Mouse (Mus musculus) limb, embryonic 13.5 days (tissue): Measurements from ENCODE around the gene Taf3. TPM values are rescaled to one million over a fixed set of nuclear protein-coding genes. Genes with fewer than 3 reads are reported as not detected.
A peak's percentile ranks its signal among the peaks of the same experiment; 100 is the strongest.

Source experiments
- ATAC-seq: fragments of 200-750 bp; cut with Nextera tagmentation; 2 replicates; pipeline ENCODE4 v1.8.0; 2017; ENCODE audit warnings: low read depth, moderate number of reproducible peaks, moderate TSS enrichment; ENCODE audit not compliant: low FRiP score
- H3K27ac ChIP-seq: fragments of 300-500 bp; sonication (generic); 2 replicates; pipeline ENCODE4 v1.5.1; 2015; ENCODE audit warnings: inconsistent platforms, mild to moderate bottlenecking, moderate library complexity
- H3K27me3 ChIP-seq: fragments of 300-500 bp; sonication (generic); 2 replicates; pipeline ENCODE4 v1.6.1; 2015; ENCODE audit warnings: mild to moderate bottlenecking, inconsistent platforms
- H3K36me3 ChIP-seq: fragments of 300-500 bp; sonication (generic); 2 replicates; pipeline ENCODE4 v1.6.1; 2015; ENCODE audit warnings: inconsistent platforms, mild to moderate bottlenecking, moderate library complexity
- H3K4me1 ChIP-seq: fragments of 300-500 bp; sonication (generic); 2 replicates; pipeline ENCODE4 v1.6.1; 2015; ENCODE audit warnings: inconsistent platforms
- H3K4me2 ChIP-seq: fragments of 300-500 bp; sonication (generic); replicated peaks from 2 replicates; pipeline ENCODE4 v1.6.1; 2015; ENCODE audit warnings: inconsistent platforms, mild to moderate bottlenecking, moderate library complexity
- H3K4me3 ChIP-seq: fragments of 300-500 bp; sonication (generic); 2 replicates; pipeline ENCODE4 v1.5.1; 2015; ENCODE audit warnings: moderate library complexity, mild to moderate bottlenecking, inconsistent platforms
- H3K9ac ChIP-seq: fragments of 300-500 bp; sonication (generic); 2 replicates; pipeline ENCODE4 v1.6.1; 2015; ENCODE audit warnings: mild to moderate bottlenecking, inconsistent platforms
- H3K9me3 ChIP-seq: fragments of 300-500 bp; sonication (generic); 2 replicates; pipeline ENCODE4 v1.6.1; 2016; ENCODE audit warnings: inconsistent platforms
- WGBS: fragments of 180-500 bp; shearing (Covaris S2); methylation state at CpG from one replicate; pipeline ENCODE4 v1.1.7; 2015; 5-methylcytosine and 5-hydroxymethylcytosine counted together
- polyA plus RNA-seq: library from polyadenylated mRNA; unstranded; fragments of >200 nt; fragmentation: Nextera tagmentation; extraction: Ambion mirVana; gene quantifications from 2 replicates; pipeline ENCODE4 v1.2.1, GENCODE M21; 2015

The Taf3 gene
- 15.2 and 16.5 TPM in 2 replicates for polyA plus RNA-seq

DNA sequence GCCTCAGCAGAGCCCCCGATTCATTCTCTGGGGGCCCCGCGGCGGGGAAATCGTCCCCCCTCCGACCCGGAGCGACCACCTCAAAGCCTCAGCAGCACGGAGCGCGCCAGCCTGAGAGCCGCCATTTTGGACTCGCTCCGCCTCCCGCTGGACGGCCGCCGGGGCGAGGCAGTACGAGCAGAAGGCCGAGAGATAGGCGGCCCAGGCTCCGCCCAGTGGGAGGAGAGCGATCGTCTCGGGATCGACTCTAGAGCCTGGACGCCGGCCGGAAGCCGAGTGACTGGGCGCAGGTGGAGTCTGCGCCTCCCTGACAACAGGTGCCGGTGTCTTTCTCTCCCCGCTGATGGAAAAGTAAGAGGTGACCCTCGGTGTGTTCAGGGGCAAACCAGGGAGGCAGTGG lies at the start of gene Taf3:
TSS of gene Taf3 (minus strand) at position 136 of the 400 bp plus-strand sequence.
- Histone ChIP-seq H3K9me3 (no peaks in the 10 kb centered on the region), H3K4me2 (peak within 1 kb of the TSS; percentile 87), H3K4me3 (peak within 1 kb of the TSS; percentile 94), H3K36me3 (no peaks in the 10 kb centered on the region), H3K9ac (peak within 1 kb of the TSS; percentile 85), H3K27ac (peak within 1 kb of the TSS; percentile 63), H3K4me1 (peaks cover 17% of the 10 kb centered on the region), H3K27me3 (no peaks in the 10 kb centered on the region)
- WGBS, result under 1% methylated on average over 36 of the region's 36 CpGs
- peak; percentile 94 for ATAC-seq

GRCm38 (mm10) chr2:10094327-10095100 lies 46.1 kb upstream of the Taf3 start:
- Histone ChIP-seq H3K4me2 (no peak overlapping the region), H3K9ac (no peak overlapping the region), H3K9me3 (no peaks in the 10 kb centered on the region), H3K4me1 (no peaks in the 10 kb centered on the region), H3K4me3 (no peak overlapping the region), H3K27ac (no peak overlapping the region), H3K27me3 (peaks cover 4% of the 10 kb centered on the region; the same call in 1 of the 2 replicates), H3K36me3 (peaks cover 39% of the 10 kb centered on the region)
- 87% methylated on average over 14 of the region's 14 CpGs for WGBS
- ATAC-seq, result no peak

DNA sequence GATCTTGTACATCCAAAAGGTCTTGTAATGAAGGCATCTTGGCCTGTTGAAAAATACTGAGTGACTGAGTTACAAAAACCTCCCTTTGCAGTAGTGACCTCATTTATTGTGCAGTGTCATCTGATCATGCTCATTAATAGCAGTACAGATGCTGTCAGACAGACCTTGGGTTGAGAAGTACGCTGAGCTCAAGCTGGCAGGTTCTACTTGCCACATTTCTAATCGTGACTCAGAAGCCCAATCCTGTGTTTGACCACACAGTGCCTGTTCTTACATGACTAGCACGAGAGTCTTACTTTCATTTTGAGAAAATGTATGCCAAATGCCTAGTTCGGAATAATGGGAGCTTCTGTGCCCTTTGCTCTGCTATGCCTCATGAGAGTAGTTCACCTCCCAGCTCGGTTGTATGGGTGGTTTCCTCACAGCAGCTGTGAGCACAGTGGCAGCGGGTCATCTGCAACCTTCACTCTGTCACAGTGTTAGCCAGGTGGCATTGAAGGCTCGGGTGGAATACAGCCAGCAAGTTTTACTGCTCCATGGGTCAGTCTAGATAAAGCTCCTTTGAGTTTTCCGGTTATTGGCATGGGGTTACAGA lies 39.0 kb upstream of the Taf3 start:
- no peaks in the 10 kb centered on the region for H3K9me3 ChIP-seq
- WGBS, result 82% methylated on average over 8 of the region's 8 CpGs
- no peak overlapping the region for H3K4me2 ChIP-seq
- no peaks in the 10 kb centered on the region for H3K4me1 ChIP-seq
- H3K4me3 ChIP-seq, result no peak overlapping the region
- peaks cover 70% of the 10 kb centered on the region for H3K36me3 ChIP-seq
- no peak overlapping the region for H3K9ac ChIP-seq
- H3K27ac ChIP-seq, result no peak overlapping the region
- no peak for ATAC-seq
- no peaks in the 10 kb centered on the region for H3K27me3 ChIP-seq

GRCm38 (mm10) chr2:10082737-10083136 lies 34.3 kb upstream of the Taf3 start:
- H3K27me3 ChIP-seq, result no peaks in the 10 kb centered on the region
- no peak overlapping the region for H3K9ac ChIP-seq
- H3K36me3 ChIP-seq, result peaks cover 32% of the 10 kb centered on the region
- H3K4me1 ChIP-seq, result peaks cover 25% of the 10 kb centered on the region
- H3K27ac ChIP-seq, result no peak overlapping the region
- ATAC-seq, result no peak
- H3K9me3 ChIP-seq, result no peaks in the 10 kb centered on the region
- no peak overlapping the region for H3K4me2 ChIP-seq
- WGBS, result 24% methylated on average over 1 of the region's 1 CpGs
- H3K4me3 ChIP-seq, result no peak overlapping the region

GRCm38 (mm10) chr2:10081453-10082080 lies 33.2 kb upstream of the Taf3 start:
- WGBS, result 81% methylated on average over 5 of the region's 5 CpGs
- peaks cover 29% of the 10 kb centered on the region for H3K4me1 ChIP-seq
- H3K9me3 ChIP-seq, result no peaks in the 10 kb centered on the region
- no peak overlapping the region for H3K27ac ChIP-seq
- no peak for ATAC-seq
- peak overlapping the region; percentile 93 for H3K4me3 ChIP-seq
- H3K4me2 ChIP-seq, result peak overlapping the region; percentile 72
- peaks cover 21% of the 10 kb centered on the region for H3K36me3 ChIP-seq
- no peaks in the 10 kb centered on the region for H3K27me3 ChIP-seq
- H3K9ac ChIP-seq, result peak overlapping the region; percentile 43; the same call in 1 of the 2 replicates

DNA sequence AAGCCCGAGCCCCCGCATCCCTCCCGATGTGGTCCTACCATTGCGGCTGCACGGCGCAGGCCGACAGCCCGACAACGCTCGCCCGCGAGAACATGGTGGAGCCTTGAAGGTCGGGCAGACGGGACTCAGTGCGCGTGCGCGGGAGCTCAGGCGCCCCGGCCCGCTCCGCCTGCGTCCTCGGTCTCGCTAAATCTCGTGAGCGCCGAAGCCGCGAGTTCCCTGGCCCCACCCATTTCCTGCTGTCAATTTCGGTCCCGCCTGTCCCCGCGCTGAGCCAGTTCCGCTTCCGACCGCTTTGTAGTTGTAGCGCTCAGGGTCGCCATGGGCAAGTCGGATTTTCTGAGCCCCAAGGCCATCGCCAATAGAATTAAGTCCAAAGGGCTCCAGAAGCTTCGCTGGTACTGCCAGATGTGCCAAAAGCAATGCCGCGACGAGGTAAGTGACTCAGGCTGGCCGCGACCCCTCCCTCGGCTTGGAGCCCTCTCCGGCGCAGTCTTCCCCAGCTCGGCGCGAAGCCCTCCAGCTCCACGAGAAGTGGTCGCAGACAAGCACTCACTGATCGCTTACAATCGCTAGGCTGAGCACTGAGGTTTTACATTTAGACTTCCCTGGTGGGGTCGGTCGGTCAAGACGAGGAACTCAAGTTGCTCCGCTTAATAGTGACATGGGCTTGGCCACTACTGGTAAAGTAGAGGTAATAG lies 32.1 kb upstream of the Taf3 start, which contains the start of the genes Atp5c1 and Kin:
TSS of gene Atp5c1 (minus strand) at position 201 of the 701 bp plus-strand sequence.
TSS of gene Kin (plus strand) at position 284 of the 701 bp plus-strand sequence.
- Histone ChIP-seq H3K27me3 (no peaks in the 10 kb centered on the region), H3K9me3 (no peaks in the 10 kb centered on the region), H3K4me3 (peak within 1 kb of the TSS; percentile 93), H3K4me1 (peaks cover 29% of the 10 kb centered on the region), H3K4me2 (peak within 1 kb of the TSS; percentile 72), H3K36me3 (peaks cover 13% of the 10 kb centered on the region), H3K27ac (peak within 1 kb of the TSS; percentile 87), H3K9ac (peak within 1 kb of the TSS; percentile 99)
- WGBS, result under 1% methylated on average over 61 of the region's 61 CpGs
- peak; percentile 97 for ATAC-seq

DNA sequence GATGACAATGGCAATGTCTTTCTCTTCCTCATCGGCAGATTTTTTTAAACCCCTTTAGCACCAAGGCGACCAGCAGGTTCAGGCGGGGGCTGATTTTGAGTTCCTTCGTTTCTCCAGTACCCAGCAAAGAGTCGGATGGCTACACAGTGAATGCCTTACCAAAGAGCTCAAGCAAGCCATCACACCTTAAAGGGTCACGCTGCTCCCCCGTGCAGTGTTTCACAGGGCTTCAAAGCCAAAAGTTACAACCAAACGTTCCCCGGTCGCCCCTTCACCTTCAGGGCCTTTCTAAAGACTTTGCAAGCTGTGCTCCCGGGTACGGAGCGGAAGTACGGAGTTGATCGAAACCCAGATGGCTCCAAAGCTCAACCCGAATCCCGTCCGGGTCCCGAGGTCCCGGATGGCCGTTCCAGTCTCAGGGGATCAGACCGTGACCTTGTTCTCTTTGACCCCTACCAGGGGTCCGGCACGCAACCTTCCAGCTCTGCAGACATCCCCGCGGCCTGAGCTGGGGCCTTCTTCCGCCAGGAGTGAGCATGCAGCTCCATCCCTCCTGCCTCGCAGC lies 31.4 kb upstream of the Taf3 start:
- under 1% methylated on average over 28 of the region's 28 CpGs for WGBS
- H3K4me2 ChIP-seq, result peak overlapping the region; percentile 71
- ATAC-seq, result no peak

DNA sequence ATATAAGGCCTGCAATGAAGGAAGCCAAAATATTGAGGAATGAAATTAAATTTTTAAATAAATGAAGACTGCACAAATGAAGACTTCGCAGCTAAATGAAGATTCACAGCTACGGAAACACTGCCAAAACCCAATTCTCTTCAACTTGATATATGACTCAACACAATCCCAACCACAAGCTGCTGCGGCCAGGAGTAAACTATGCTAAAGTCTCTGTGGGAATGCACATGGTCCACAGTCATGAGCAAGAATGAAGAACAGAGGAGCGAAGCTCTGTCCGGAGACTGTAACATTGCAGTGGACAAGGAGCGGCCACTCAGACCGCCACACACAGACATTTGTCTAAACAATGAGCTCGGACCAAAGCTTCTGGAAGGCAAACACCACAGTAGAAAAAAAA lies 28.3 kb upstream of the Taf3 start:
- Histone ChIP-seq H3K36me3 (peaks cover 19% of the 10 kb centered on the region), H3K27ac (no peak overlapping the region), H3K9ac (no peak overlapping the region), H3K9me3 (no peaks in the 10 kb centered on the region), H3K4me3 (no peak overlapping the region), H3K27me3 (no peaks in the 10 kb centered on the region), H3K4me1 (peaks cover 32% of the 10 kb centered on the region), H3K4me2 (no peak overlapping the region)
- no peak for ATAC-seq
- WGBS, result 92% methylated on average over 8 of the region's 8 CpGs

More for the DNA sequence above, 31.4 kb upstream of the Taf3 start:
- H3K36me3 ChIP-seq, result peaks cover 10% of the 10 kb centered on the region
- peaks cover 29% of the 10 kb centered on the region for H3K4me1 ChIP-seq
- H3K27ac ChIP-seq, result peak overlapping the region; percentile 87
- H3K27me3 ChIP-seq, result no peaks in the 10 kb centered on the region
- H3K4me3 ChIP-seq, result peak overlapping the region; percentile 93
- peak overlapping the region; percentile 99 for H3K9ac ChIP-seq
- H3K9me3 ChIP-seq, result no peaks in the 10 kb centered on the region

DNA sequence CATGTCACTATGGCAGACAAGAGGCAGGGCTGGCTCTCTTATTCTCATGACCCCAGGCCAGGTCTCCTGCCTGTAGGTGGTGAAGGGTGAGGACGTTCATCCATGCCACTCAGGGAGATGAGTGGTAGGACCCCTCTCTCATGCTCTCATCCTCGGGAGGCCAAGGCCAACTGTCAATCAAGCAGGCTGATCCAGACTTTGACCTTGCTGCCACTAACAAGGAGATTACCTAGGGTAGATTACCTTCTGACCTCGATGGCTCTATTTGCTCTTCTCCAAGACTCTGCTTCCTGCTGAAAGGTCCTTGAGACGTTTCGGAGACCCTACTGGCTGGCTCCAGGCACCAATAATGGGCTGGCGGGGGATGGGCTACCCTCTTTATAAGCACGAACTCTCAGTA lies 26.1 kb upstream of the Taf3 start:
- Histone ChIP-seq H3K9ac (no peak overlapping the region), H3K27me3 (no peaks in the 10 kb centered on the region), H3K4me3 (no peak overlapping the region), H3K9me3 (no peaks in the 10 kb centered on the region), H3K36me3 (peaks cover 25% of the 10 kb centered on the region), H3K27ac (no peak overlapping the region), H3K4me2 (no peak overlapping the region), H3K4me1 (peaks cover 27% of the 10 kb centered on the region)
- 81% methylated on average over 7 of the region's 7 CpGs for WGBS
- no peak for ATAC-seq

- Histone ChIP-seq H3K27ac (no peak overlapping the region), H3K4me3 (no peak overlapping the region), H3K4me2 (no peak overlapping the region), H3K9me3 (no peaks in the 10 kb centered on the region), H3K9ac (no peak overlapping the region), H3K4me1 (0 out of 2 replicates have a peak, but pooled peaks cover 6% of the 10 kb centered on the region), H3K36me3 (peaks cover 44% of the 10 kb centered on the region), H3K27me3 (no peaks in the 10 kb centered on the region)
- ATAC-seq, result no peak
- 73% methylated on average over 7 of the region's 7 CpGs for WGBS
Measured at GRCm38 (mm10) chr2:10071751-10072150, 23.4 kb upstream of the Taf3 start.

- H3K9ac ChIP-seq, result no peak overlapping the region
- no peak overlapping the region for H3K27ac ChIP-seq
- H3K4me1 ChIP-seq, result no peaks in the 10 kb centered on the region
- H3K4me3 ChIP-seq, result no peak overlapping the region
- H3K27me3 ChIP-seq, result no peaks in the 10 kb centered on the region
- H3K4me2 ChIP-seq, result no peak overlapping the region
- ATAC-seq, result no peak
- H3K9me3 ChIP-seq, result no peaks in the 10 kb centered on the region
- WGBS, result 86% methylated on average over 5 of the region's 5 CpGs
- peaks cover 87% of the 10 kb centered on the region for H3K36me3 ChIP-seq
Measured at GRCm38 (mm10) chr2:10058836-10059235, 10.4 kb upstream of the Taf3 start.
